Mouse (Mus musculus) thymus, adult 2 months (tissue): Measurements from ENCODE around the gene Itga2b. TPM values are rescaled to one million over a fixed set of nuclear protein-coding genes. Genes with fewer than 3 reads are reported as not detected.
A peak's percentile ranks its signal among the peaks of the same experiment; 100 is the strongest.

ENCODE experiments used
- DNase-seq: peaks from one replicate; pipeline ENCODE4 v3.0.0; 2021
- H3K27ac ChIP-seq: fragments of 200-500 bp; 2 replicates; pipeline ENCODE4 v1.5.1; 2012; ENCODE audit warnings: low read length, control low read depth; ENCODE audit not compliant: control insufficient read depth, insufficient read depth
- H3K27me3 ChIP-seq: fragments of 200-500 bp; 2 replicates; pipeline ENCODE4 v1.6.1; 2012; ENCODE audit warnings: mild to moderate bottlenecking, low read length, moderate library complexity, mixed read lengths; ENCODE audit not compliant: control insufficient read depth, insufficient read depth
- H3K36me3 ChIP-seq: fragments of 200-500 bp; 2 replicates; pipeline ENCODE4 v1.6.1; 2012; ENCODE audit warnings: mild to moderate bottlenecking, low read length, moderate library complexity; ENCODE audit not compliant: control insufficient read depth, insufficient read depth
- H3K4me1 ChIP-seq: fragments of 200-500 bp; replicated peaks from 2 replicates; pipeline ENCODE4 v1.6.1; 2012; ENCODE audit warnings: low read length; ENCODE audit not compliant: control insufficient read depth, insufficient read depth
- H3K4me3 ChIP-seq: fragments of 200-500 bp; 2 replicates; pipeline ENCODE4 v1.5.1; 2012; ENCODE audit warnings: mild to moderate bottlenecking, low read length, control low read depth, moderate library complexity; ENCODE audit not compliant: control insufficient read depth, insufficient read depth
- CTCF ChIP-seq: fragments of 200-500 bp; IDR thresholded peaks from 2 replicates; pipeline ENCODE4 v1.5.1; 2012; ENCODE audit warnings: mild to moderate bottlenecking, control low read depth, low read length, moderate library complexity, borderline replicate concordance; ENCODE audit not compliant: control insufficient read depth, poor library complexity, insufficient read depth; ENCODE audit errors: extremely low read depth
- POLR2A ChIP-seq: fragments of 200-500 bp; IDR thresholded peaks from 2 replicates; pipeline ENCODE4 v1.6.1; 2012; ENCODE audit warnings: mild to moderate bottlenecking, low read length, control low read depth, moderate library complexity; ENCODE audit not compliant: control insufficient read depth, poor library complexity, insufficient read depth; ENCODE audit errors: extremely low read depth
- WGBS: fragments of 180-500 bp; shearing (Covaris S2); methylation state at CpG from one replicate; pipeline ENCODE4 v1.1.7; 2018; 5-methylcytosine and 5-hydroxymethylcytosine counted together
- polyA plus RNA-seq: library from polyadenylated mRNA; depleted of rRNA; stranded (reverse); fragments of >200 nt; gene quantifications from 2 replicates; pipeline ENCODE4 v1.2.3, GENCODE M21; 2012

Gene Itga2b
- polyA plus RNA-seq, 1 experiment = 4.0 TPM

DNA sequence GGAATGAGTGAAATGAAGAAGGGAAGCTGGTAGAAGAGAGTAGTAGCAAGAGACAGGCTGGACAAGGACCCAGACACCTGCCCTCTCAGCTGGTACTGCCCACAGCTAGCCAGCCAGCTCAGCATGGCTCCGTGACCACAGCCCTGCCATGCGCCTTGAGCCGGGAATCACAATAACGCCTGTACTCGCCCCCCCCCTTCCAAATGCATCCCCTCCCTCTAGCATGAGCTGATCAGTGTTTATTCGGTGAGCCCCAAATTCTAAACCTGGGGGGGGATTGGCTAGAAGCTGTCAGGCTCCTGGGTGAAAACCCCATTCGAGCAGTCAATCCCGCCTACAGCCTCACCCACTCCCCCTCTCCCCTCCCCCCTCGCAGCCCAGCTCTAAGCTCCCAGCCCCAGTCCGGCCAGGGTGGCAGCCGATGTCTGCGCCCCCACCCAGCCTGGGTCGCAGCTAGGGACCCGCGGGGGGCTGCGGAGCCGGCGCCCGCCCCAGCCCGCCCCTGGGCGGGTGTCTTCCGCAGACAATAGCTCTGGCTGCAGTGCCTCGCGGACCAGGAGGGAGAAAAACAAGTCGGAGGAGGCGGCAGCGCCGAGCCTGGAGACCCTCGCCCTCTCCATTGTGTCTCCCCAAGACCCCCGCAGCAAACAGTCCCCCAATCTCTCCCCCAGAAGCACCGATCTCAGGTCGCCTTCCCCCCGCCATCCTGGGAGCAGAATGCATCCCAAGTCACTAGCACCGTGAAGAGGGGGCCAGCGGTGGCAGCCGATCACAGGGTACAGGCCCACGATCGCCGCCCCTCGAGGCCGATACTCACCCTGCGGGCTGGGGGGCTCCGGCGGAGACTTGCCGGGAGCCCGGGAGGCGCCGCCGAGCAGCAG is 23.1 kb downstream of the Itga2b start:
- TF ChIP-seq CTCF = no peak
- no peak for TF ChIP-seq POLR2A
- H3K27ac ChIP-seq = no peak overlapping the region
- DNase-seq = no peak
- H3K4me1 ChIP-seq = peaks cover 7% of the 10 kb centered on the region
- no peaks in the 10 kb centered on the region for H3K36me3 ChIP-seq
- peaks cover 12% of the 10 kb centered on the region; the same call in 1 of the 2 replicates for H3K27me3 ChIP-seq
- 2% methylated on average over 49 of the region's 49 CpGs for WGBS
- peak overlapping the region; percentile 41 for H3K4me3 ChIP-seq

DNA sequence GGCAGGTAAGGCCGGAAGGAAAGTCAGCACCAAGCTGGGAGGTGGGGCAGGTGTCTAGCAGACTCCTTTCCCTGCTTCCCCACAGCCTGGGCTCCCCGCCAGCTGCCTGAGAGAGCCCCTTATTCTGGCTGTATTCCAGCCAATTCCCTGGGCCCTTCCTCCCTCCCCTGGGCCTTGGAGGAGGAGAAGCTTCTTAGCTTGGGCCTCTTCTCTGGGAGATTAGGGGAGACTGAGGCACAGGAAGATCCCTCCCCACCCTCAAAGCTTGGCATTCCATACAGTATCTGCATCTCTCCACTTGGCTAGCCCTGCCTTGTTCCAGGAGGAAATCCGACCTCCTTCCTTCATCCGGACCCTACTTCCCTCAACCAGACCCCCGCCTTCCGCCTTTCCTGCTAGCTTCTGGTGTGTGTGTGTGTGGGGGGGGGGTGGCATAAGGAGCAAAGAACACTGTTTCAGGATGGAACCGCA is 24.0 kb downstream of the Itga2b start:
- no peak overlapping the region for H3K27ac ChIP-seq

DNA sequence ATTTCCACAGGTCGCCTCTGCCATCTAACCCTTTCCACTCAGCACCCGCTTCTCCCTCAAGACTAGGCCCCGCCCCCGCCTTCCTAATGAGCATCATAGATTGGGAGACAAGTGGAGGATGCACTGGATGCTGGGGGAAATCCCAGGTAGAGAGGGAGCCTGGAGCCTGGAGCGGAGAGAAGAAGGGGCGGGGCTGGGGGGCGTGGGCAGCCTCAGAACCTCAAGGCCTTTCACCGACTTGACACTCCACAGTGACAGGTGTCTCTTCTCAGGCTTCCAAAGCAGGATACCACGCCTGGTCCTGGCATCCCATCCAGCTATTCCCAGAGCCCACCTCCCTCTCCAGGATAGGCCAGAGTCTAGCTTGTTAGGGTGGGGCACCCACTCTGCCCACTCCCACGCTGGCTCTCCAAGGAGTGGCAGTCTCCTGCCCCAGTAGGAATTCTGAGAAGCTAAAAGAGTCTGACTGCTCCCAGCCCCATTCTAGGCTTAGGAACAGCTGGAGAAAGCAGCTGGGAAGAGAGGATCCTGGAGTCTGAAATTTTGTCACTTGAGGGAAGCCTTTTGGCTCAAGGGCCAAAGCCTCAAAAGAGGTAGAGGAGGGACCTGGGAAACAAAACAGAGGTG is 24.5 kb downstream of the Itga2b start:
- Histone ChIP-seq H3K4me1 (peaks cover 7% of the 10 kb centered on the region), H3K36me3 (no peaks in the 10 kb centered on the region), H3K4me3 (no peak overlapping the region), H3K27me3 (peaks cover 12% of the 10 kb centered on the region; the same call in 1 of the 2 replicates), H3K27ac (no peak overlapping the region)
- 83% methylated on average over 10 of the region's 10 CpGs for WGBS
- TF ChIP-seq POLR2A (no peak), CTCF (no peak)
- DNase-seq = no peak

More for the DNA sequence above, 24.0 kb downstream of the Itga2b start:
- WGBS = 69% methylated on average over 7 of the region's 7 CpGs
- TF ChIP-seq POLR2A = no peak
- no peak for TF ChIP-seq CTCF
- Histone ChIP-seq H3K4me3 (no peak overlapping the region), H3K36me3 (no peaks in the 10 kb centered on the region), H3K27me3 (peaks cover 12% of the 10 kb centered on the region; the same call in 1 of the 2 replicates), H3K4me1 (peaks cover 7% of the 10 kb centered on the region)
- no peak for DNase-seq

DNA sequence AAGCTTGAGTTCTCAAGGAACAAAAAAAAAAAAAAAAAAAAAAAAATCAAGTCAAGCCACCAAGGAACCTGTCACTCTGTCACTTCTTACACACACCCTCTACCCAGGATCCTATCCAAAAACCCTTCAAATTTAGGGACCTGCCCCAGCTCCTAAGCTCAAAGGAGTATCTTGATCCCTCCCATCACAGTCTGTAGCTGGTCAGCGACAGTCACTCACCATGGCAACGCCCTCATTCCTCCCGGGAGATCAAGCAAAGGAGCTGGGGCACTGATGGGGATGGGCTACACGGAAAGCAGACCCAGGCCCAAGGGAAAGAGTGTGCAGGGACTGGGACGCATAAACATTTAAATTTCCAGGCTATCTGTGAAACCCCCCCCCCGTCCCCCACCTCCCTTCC is 25.1 kb downstream of the Itga2b start:
- TF ChIP-seq POLR2A (no peak), CTCF (no peak)
- WGBS = 91% methylated on average over 6 of the region's 6 CpGs
- Histone ChIP-seq H3K4me3 (no peak overlapping the region), H3K27me3 (peaks cover 12% of the 10 kb centered on the region; the same call in 1 of the 2 replicates), H3K27ac (no peak overlapping the region), H3K4me1 (peaks cover 7% of the 10 kb centered on the region), H3K36me3 (no peaks in the 10 kb centered on the region)
- no peak for DNase-seq

GRCm38 (mm10) chr11:102444321-102444720 is 25.6 kb downstream of the Itga2b start:
- Histone ChIP-seq H3K4me3 (no peak overlapping the region), H3K27ac (no peak overlapping the region), H3K27me3 (peaks cover 12% of the 10 kb centered on the region; the same call in 1 of the 2 replicates), H3K4me1 (peaks cover 7% of the 10 kb centered on the region), H3K36me3 (no peaks in the 10 kb centered on the region)
- DNase-seq = no peak
- TF ChIP-seq CTCF (no peak), POLR2A (no peak)
- 87% methylated on average over 3 of the region's 3 CpGs for WGBS

DNA sequence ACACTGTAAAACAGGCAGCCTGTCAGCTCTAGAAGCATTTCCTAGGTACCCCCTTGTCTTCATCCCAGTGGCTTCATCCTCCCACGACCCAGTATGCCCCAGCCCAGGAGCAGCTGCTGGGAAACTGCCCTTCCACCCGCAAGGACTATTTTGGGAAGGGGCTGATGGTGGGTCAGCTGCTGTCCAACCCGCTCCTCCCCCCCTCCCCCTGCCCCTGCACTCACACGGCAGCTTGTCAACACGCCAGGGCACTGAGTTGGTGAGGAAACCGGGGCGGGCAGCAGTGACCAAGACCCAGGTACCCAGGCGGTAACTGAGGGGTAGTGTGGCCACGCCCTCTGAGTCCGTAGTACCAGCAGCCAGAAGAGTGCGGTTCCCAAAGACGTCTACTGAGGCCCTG is 26.2 kb downstream of the Itga2b start:
- no peak overlapping the region for H3K27ac ChIP-seq
- H3K36me3 ChIP-seq = no peaks in the 10 kb centered on the region
- TF ChIP-seq CTCF = no peak
- no peak for TF ChIP-seq POLR2A
- H3K27me3 ChIP-seq = peaks cover 12% of the 10 kb centered on the region; the same call in 1 of the 2 replicates
- no peak overlapping the region for H3K4me3 ChIP-seq
- 90% methylated on average over 12 of the region's 12 CpGs for WGBS
- peaks cover 7% of the 10 kb centered on the region for H3K4me1 ChIP-seq
- no peak for DNase-seq
